Mouse (Mus musculus) bone marrow macrophage, adult 2 months (primary cell): ENCODE measurements around the gene Exoc3l2. TPM values are rescaled to one million over a fixed set of nuclear protein-coding genes. Genes with fewer than 3 reads are reported as not detected.
A peak's percentile ranks its signal among the peaks of the same experiment; 100 is the strongest.

Experiments used
- H3K27ac ChIP-seq: 2 replicates; pipeline ENCODE4 v1.5.1; 2012; ENCODE audit warnings: low read depth, low read length; ENCODE audit not compliant: insufficient read depth
- H3K4me1 ChIP-seq: 2 replicates; pipeline ENCODE4 v1.6.1; 2012; ENCODE audit warnings: low read length; ENCODE audit not compliant: control insufficient read depth, insufficient read depth
- H3K4me3 ChIP-seq: 2 replicates; pipeline ENCODE4 v1.5.1; 2012; ENCODE audit warnings: mild to moderate bottlenecking, low read length, moderate library complexity; ENCODE audit not compliant: insufficient read depth
- CTCF ChIP-seq: IDR thresholded peaks from 2 replicates; pipeline ENCODE4 v1.5.1; 2012; ENCODE audit warnings: low read depth, mild to moderate bottlenecking, low read length, moderate library complexity
- POLR2A ChIP-seq: IDR thresholded peaks from 2 replicates; pipeline ENCODE4 v1.6.1; 2012; ENCODE audit warnings: mild to moderate bottlenecking, low read depth, low read length, borderline replicate concordance
- polyA plus RNA-seq: library from polyadenylated mRNA; stranded (reverse); fragments of >200 nt; gene quantifications from 2 replicates; pipeline ENCODE4 v1.2.4, GENCODE M21; 2012; ENCODE audit not compliant: missing spikeins, insufficient read depth, insufficient read length

Gene Exoc3l2
- polyA plus RNA-seq, 1 experiment = not detected

DNA sequence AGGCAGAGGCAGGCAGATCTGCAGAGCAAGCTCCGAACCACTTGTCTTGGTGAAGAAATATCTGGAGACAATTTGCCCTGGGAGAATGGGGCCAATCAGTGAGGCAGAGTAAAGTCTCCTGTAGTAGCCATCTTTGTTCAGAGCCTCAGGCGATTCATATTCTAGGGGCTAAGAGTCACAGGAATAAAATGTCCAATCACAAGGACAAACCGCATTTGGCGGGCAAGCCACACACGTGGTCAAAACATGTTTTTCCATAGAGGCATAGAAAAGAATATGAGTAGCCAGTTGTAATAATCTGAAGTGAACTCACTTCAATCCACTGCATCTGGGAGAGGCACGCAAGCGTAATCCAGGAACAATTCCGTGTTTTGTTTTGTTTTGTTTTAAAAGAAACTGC lies 20.1 kb downstream of the Exoc3l2 start:
- TF ChIP-seq POLR2A = no peak
- no peak for TF ChIP-seq CTCF
- H3K4me1 ChIP-seq = no peaks in the 10 kb centered on the region; the same call in 1 of the 2 replicates
- no peak overlapping the region for H3K27ac ChIP-seq
- no peak overlapping the region for H3K4me3 ChIP-seq

DNA sequence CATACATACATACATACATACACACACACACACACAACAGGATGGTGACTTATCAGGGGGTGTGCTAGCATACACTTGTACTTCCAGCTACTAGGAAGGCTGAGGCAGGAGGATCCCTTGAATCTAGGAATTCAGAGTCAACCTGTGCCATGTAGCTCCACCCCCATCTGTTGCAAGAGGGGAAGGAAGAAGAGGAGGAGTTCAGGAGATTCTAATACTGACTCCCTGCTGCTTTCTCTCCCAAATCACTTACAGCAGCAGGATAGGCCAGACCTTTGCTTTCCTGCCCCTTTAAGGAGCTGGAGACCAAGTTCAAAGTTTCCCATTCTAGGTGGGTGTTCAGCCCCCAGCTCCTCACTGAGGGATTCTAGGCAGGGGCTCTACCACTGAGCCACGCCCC lies 22.4 kb downstream of the Exoc3l2 start:
- H3K4me1 ChIP-seq = no peaks in the 10 kb centered on the region; the same call in 1 of the 2 replicates
- no peak overlapping the region for H3K27ac ChIP-seq
- no peak for TF ChIP-seq CTCF
- no peak for TF ChIP-seq POLR2A
- H3K4me3 ChIP-seq = no peak overlapping the region

DNA sequence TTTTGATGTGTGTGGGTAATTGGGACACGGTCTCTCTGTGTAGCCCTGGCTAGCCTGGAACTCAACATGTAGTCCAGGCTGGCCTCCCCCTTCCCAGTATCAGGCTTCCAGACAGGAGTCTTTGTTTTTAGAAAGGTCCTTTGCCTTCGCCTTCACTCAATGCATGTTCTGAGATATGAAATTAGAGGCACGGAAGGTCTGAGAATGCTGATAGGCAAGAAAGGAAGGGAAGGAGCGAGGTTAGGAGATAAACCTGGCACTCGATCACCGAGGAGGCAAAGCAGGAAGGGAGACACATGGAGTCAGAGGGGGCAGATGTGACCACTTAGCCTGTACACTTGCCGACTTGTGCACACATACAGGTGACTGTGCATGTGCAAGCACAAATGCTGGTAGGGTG lies 23.4 kb downstream of the Exoc3l2 start:
- Histone ChIP-seq H3K4me1 (no peaks in the 10 kb centered on the region; the same call in 1 of the 2 replicates), H3K27ac (no peak overlapping the region), H3K4me3 (no peak overlapping the region)
- TF ChIP-seq POLR2A (no peak), CTCF (no peak)

DNA sequence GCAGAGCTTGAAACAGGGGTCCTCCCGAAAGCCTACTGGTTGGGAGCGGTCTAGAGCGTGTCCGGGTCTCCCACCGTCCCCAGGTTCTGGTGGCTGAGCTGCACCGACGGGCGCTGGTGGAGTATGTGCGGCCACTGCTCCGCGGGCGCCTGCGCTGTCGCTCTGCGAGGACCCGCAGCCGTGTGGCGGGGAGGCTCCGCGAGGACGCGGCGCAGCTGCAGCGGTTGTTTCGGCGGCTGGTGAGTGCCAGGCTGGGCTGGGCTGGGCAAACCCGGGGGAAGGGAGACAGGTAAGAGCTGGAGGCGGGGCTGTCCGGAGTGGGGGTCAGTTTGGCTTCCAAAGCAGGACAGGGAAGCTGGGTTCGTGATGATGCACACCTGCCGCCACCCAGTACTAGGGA lies 26.4 kb downstream of the Exoc3l2 start:
- Histone ChIP-seq H3K27ac (no peak overlapping the region), H3K4me1 (no peaks in the 10 kb centered on the region; the same call in 1 of the 2 replicates), H3K4me3 (no peak overlapping the region)
- TF ChIP-seq CTCF = no peak
- TF ChIP-seq POLR2A = no peak

DNA sequence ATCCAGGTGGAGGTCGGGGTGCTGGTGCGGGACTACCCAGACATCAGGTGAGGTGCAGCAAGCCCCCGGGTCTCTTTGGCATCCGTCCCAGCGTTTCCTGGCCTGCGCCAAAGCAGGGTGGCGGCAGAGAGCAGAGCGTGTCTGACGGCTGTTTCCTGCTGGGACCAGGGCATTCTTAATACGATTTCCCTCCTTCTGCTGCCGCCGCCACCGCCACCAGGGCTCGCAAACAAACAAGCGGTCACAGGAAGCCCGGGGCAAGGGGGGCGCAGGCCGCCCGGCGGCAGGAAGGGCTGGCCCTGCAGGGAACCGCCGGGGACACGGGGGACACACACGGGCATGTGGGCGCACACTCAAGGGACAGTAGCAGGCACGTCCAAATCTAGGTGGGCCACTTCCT lies 28.6 kb downstream of the Exoc3l2 start:
- no peak for TF ChIP-seq CTCF
- no peak for TF ChIP-seq POLR2A
- peaks cover 11% of the 10 kb centered on the region for H3K4me1 ChIP-seq
- H3K27ac ChIP-seq = no peak overlapping the region
- H3K4me3 ChIP-seq = no peak overlapping the region

DNA sequence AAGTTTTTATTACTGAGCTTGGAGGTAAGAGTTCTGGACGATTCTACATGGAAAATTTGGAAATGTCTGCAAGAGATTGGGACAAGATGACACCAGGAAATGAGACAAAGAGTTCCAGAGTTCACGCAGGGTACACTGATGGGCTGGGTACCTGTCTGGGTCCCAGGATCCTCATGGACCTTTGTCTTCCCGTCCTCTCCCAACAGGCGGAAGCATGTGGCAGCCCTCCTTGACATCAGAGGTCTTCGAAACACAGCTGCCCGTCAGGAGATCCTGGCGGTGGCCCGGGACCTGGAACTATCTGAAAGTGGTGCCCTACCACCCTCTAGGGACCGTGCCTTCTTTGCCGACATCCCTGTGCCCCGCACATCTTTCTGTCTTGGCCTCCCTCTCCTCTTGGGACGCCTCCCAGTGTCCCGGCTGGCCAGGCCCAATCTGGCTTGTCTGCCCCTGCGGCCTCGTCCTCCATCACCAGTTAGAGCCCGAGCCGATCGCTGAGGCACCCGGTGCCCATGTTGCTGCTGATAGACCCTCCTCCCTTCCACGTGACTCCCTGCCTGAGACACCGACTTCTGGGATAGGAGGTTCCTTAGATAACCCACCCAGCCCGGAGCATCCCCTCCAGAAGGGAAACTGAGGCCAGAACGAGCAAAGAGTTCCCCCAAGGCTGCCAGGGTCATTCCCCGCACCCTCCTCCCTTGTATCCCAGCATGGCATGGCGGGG lies 31.8 kb downstream of the Exoc3l2 start:
- Histone ChIP-seq H3K4me3 (no peak overlapping the region), H3K27ac (no peak overlapping the region), H3K4me1 (peaks cover 18% of the 10 kb centered on the region)
- TF ChIP-seq CTCF = no peak

DNA sequence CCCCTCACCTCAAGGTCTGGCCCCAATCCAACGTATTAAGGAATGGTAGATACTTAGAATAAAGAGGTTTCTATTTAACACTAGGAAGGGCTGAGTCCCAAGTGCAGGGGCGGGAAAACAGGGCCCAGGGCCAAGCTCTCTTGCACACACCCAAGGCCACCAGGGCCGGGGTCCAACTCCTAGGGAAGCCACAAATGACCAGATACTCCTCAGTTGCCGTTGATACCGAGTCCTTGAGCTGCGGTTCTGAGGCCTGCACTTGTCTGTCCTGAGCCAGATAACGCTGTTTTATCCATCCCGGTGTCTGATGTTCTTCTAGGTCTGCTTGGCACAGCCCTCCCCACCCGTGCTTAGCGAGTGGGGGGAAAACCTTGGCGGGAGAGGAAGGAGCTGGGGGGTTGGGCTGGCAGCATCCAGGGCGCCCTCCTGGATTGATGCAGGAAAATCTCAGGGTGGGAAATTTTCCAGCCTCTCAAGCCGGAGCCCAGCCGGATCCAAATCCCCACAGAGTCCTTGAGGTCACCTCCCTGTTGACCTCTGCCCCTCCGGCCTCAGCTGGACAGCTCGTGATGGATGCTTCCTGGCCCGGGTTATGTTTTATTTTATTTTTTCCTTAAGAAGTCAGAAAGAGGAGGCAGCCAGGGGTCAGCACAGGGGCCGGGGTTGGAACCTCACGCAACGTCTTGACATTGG lies 32.5 kb downstream of the Exoc3l2 start:
- Histone ChIP-seq H3K27ac (no peak overlapping the region), H3K4me3 (no peak overlapping the region), H3K4me1 (peaks cover 22% of the 10 kb centered on the region)
- TF ChIP-seq POLR2A = no peak
- no peak for TF ChIP-seq CTCF

DNA sequence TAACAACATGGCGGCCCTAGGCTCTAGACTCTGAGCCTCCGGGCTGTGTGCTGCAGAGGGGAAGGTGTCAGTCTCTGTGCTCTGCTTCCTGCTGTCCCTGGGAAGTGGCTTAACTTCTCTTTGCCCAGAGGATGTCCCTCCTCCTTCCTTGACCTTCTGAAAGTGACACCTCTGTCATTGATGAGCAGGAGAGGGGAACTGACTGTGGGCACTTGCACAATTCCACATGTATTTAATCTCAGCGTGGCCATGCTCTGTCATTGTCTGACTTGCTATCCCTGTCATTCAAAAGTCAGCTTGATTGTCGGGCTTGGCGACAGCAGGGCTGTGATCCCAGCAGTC lies 33.1 kb downstream of the Exoc3l2 start:
- H3K4me1 ChIP-seq = peaks cover 22% of the 10 kb centered on the region
- no peak overlapping the region for H3K4me3 ChIP-seq
- 0 out of 2 replicates have a peak overlapping the region, but pooled peaks have one; percentile 36 for H3K27ac ChIP-seq
- TF ChIP-seq CTCF (no peak), POLR2A (no peak)

DNA sequence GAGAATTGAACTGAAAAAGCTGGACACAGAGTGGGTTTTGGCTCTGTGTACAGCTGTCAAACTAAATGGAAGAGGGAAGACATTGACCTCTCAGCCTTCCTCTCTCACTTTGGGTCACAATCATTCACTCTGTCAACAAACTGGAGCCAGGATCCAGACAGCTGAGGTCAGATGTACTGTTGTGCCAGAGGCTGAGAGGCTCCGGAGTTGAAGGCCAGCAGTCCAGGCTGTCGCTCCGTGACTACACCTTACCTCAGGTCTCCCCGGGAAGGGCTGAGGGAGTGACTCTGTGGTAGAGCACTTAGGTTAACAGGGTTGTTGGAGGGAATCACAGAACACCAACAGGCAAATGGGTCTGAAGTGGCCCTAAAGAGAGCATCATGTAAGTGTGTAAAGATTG lies 35.2 kb downstream of the Exoc3l2 start:
- H3K27ac ChIP-seq = no peak overlapping the region
- peaks cover 39% of the 10 kb centered on the region for H3K4me1 ChIP-seq
- TF ChIP-seq CTCF (no peak), POLR2A (no peak)
- no peak overlapping the region for H3K4me3 ChIP-seq
